Mouse (Mus musculus): ENCODE results near the gene Baiap2. TPM values are rescaled to one million over a fixed set of nuclear protein-coding genes. Genes with fewer than 3 reads are reported as not detected.

Baiap2 gene
- total and polyA plus RNA-seq, 3 experiments, result 3.4 to 6.7 (median 6.1) TPM

DNA sequence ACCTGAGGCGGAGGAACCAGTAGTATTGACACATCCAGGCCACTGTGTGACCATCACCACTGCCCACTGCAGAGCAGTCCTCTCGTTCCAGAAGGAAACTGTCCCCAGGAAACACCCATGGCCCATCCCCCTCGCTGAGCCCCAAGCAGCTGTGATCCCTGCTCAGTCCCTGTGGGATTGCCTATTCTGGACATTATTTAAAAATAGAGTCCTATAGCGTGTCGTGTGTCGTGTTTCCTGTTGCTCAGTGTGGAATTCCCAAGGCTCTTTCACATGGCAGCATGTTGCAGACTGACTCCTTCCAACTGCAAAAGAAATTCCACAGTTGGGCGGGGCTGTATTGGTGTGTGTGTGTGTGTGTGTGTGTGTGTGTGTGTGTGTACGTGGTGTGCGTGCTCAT is 109.7 kb downstream of the Baiap2 start:
- no peak for DNase-seq (ENCODE audit: extremely low read depth)
- TF ChIP-seq USF1 (IDR thresholded peaks at IDR 0.05; ENCODE audit: low read depth, low read length), result no peak
- TF ChIP-seq MEF2A (IDR thresholded peaks at IDR 0.05; ENCODE audit: borderline replicate concordance, low read depth, low read length), result no peak
- dilution Hi-C loops (cut with MboI; ENCODE audit: extremely low pct_ligation_motif_present, extremely low pct_unique_long_range_greater_than_20kb, low sequenced_read_pairs), result no loop called here
- H3K79me2 ChIP-seq (replicated peaks; ENCODE audit: control insufficient read depth, extremely low read depth, insufficient read depth, poor library complexity, severe bottlenecking), result no peaks in the 10 kb centered on the region
- H3K27ac ChIP-seq (ENCODE audit: insufficient read depth, low read depth), result no peak overlapping the region
- H3K4me1 ChIP-seq (ENCODE audit: control insufficient read depth in 1 of 2, insufficient read depth in 2 of 2), result peaks cover 0 to 12% of the 10 kb centered on the region in 2 experiments; a peak in 2 of 4 replicates
- H3K4me3 ChIP-seq (replicated peaks in 1 of 3; ENCODE audit: low read depth in 2 of 3, low read length in 2 of 3, poor library complexity in 1 of 3), result no peak overlapping the region
- H3K9me3 ChIP-seq (replicated peaks; ENCODE audit: low read length), result no peaks in the 10 kb centered on the region
- H3K36me3 ChIP-seq (replicated peaks in 1 of 2; ENCODE audit: control insufficient read depth in 1 of 2, insufficient read depth in 1 of 2, low read length in 1 of 2), result no peaks in the 10 kb centered on the region
- H3K4me2 ChIP-seq (ENCODE audit: insufficient read depth, low read depth, poor library complexity, severe bottlenecking), result no peak overlapping the region
- in situ Hi-C loops (cut with MboI; ENCODE audit: low pct_ligation_motif_present, low pct_unique_long_range_greater_than_20kb, low sequenced_read_pairs), result no loop called here
- no peak overlapping the region for H3K9ac ChIP-seq (ENCODE audit: insufficient read depth, low read depth)
- H3K27me3 ChIP-seq (replicated peaks), result peaks cover 26% of the 10 kb centered on the region

DNA sequence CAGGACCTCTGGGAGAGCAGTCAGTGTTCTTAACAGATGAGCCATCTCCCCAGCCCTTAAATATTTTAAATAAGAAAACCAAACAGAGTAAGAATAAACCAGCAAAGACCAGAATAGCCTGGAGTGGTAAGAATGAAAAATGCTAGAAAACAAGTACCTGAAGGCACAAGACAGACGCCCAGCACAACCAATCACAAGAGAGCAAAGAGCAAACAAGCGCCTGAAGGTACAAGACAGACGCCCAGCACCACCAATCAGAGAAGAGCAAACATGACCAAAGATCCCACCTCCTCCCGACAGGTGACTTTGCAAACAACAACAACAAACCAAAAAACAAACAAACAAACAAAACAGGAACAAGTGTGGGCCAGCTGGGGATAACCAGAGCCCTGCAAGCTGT is 111.3 kb downstream of the Baiap2 start:
- Histone ChIP-seq H3K79me2 (replicated peaks; ENCODE audit: control insufficient read depth, extremely low read depth, insufficient read depth, poor library complexity, severe bottlenecking) (no peaks in the 10 kb centered on the region), H3K9me3 (replicated peaks; ENCODE audit: low read length) (no peaks in the 10 kb centered on the region), H3K27ac (ENCODE audit: insufficient read depth, low read depth) (no peak overlapping the region), H3K36me3 (replicated peaks in 1 of 2; ENCODE audit: control insufficient read depth in 1 of 2, insufficient read depth in 1 of 2, low read length in 1 of 2) (no peaks in the 10 kb centered on the region), H3K4me1 (ENCODE audit: control insufficient read depth in 1 of 2, insufficient read depth in 2 of 2) (peaks cover 0 to 12% of the 10 kb centered on the region in 2 experiments; a peak in 2 of 4 replicates), H3K27me3 (replicated peaks) (peaks cover 20% of the 10 kb centered on the region), H3K4me2 (ENCODE audit: insufficient read depth, low read depth, poor library complexity, severe bottlenecking) (no peak overlapping the region), H3K4me3 (replicated peaks in 1 of 3; ENCODE audit: low read depth in 2 of 3, low read length in 2 of 3, poor library complexity in 1 of 3) (no peak overlapping the region), H3K9ac (ENCODE audit: insufficient read depth, low read depth) (no peak overlapping the region)
- no peak for TF ChIP-seq BHLHE40 (IDR thresholded peaks at IDR 0.05; ENCODE audit: low read depth, low read length)
- TF ChIP-seq TCF12 (IDR thresholded peaks at IDR 0.05; ENCODE audit: low read depth, low read length), result no peak
- no peak for TF ChIP-seq SMC3 (IDR thresholded peaks at IDR 0.05; ENCODE audit: low read depth, low read length)
- no peak for TF ChIP-seq CHD1 (IDR thresholded peaks at IDR 0.05; ENCODE audit: low read depth, low read length)
- no peak for TF ChIP-seq EP300 (IDR thresholded peaks at IDR 0.05; ENCODE audit: low read length)
- TF ChIP-seq CHD2 (IDR thresholded peaks at IDR 0.05; ENCODE audit: low read length), result no peak
- no peak for TF ChIP-seq TBP (conservative IDR thresholded peaks at IDR 0.05; ENCODE audit: low read depth, low read length)
- TF ChIP-seq ZC3H11A (IDR thresholded peaks at IDR 0.05; ENCODE audit: low read depth, low read length), result no peak
- TF ChIP-seq GABPA (IDR thresholded peaks at IDR 0.05; ENCODE audit: insufficient replicate concordance, low read depth, low read length), result no peak
- no peak for TF ChIP-seq ZKSCAN1 (IDR thresholded peaks at IDR 0.05; ENCODE audit: borderline replicate concordance, low read depth, low read length)
- no peak for TF ChIP-seq USF1 (IDR thresholded peaks at IDR 0.05; ENCODE audit: low read depth, low read length)
- dilution Hi-C loops (cut with MboI; ENCODE audit: extremely low pct_ligation_motif_present, extremely low pct_unique_long_range_greater_than_20kb, low sequenced_read_pairs), result no loop called here
- no peak for DNase-seq (ENCODE audit: extremely low read depth)
- in situ Hi-C loops (cut with MboI; ENCODE audit: low pct_ligation_motif_present, low pct_unique_long_range_greater_than_20kb, low sequenced_read_pairs), result no loop called here

- H3K4me2 ChIP-seq (ENCODE audit: insufficient read depth, low read depth, poor library complexity, severe bottlenecking), result no peak overlapping the region
- no peak for DNase-seq (ENCODE audit: extremely low read depth)
- peaks cover 12% of the 10 kb centered on the region for H3K27me3 ChIP-seq (replicated peaks)
- H3K9ac ChIP-seq (ENCODE audit: insufficient read depth, low read depth), result no peak overlapping the region
- H3K4me1 ChIP-seq (ENCODE audit: control insufficient read depth in 1 of 2, insufficient read depth in 2 of 2), result peaks cover 3 to 27% of the 10 kb centered on the region in 2 experiments; a peak in 3 of 4 replicates
- H3K36me3 ChIP-seq (replicated peaks in 1 of 2; ENCODE audit: control insufficient read depth in 1 of 2, insufficient read depth in 1 of 2, low read length in 1 of 2), result no peaks in the 10 kb centered on the region
- in situ Hi-C loops (cut with MboI; ENCODE audit: low pct_ligation_motif_present, low pct_unique_long_range_greater_than_20kb, low sequenced_read_pairs), result no loop called here
- H3K27ac ChIP-seq (ENCODE audit: insufficient read depth, low read depth), result no peak overlapping the region
- no peak overlapping the region for H3K4me3 ChIP-seq (replicated peaks in 1 of 3; ENCODE audit: low read depth in 2 of 3, low read length in 2 of 3, poor library complexity in 1 of 3)
- dilution Hi-C loops (cut with MboI; ENCODE audit: extremely low pct_ligation_motif_present, extremely low pct_unique_long_range_greater_than_20kb, low sequenced_read_pairs), result no loop called here
- no peaks in the 10 kb centered on the region for H3K9me3 ChIP-seq (replicated peaks; ENCODE audit: low read length)
- no peaks in the 10 kb centered on the region for H3K79me2 ChIP-seq (replicated peaks; ENCODE audit: control insufficient read depth, extremely low read depth, insufficient read depth, poor library complexity, severe bottlenecking)
- TF ChIP-seq POLR2A (IDR thresholded peaks at IDR 0.05; ENCODE audit: low read depth, low read length), result no peak
- TF ChIP-seq BHLHE40 (IDR thresholded peaks at IDR 0.05; ENCODE audit: low read depth, low read length), result no peak
- no peak for TF ChIP-seq ZNF384 (IDR thresholded peaks at IDR 0.05; ENCODE audit: low read depth, low read length)
- no peak for TF ChIP-seq MEF2A (IDR thresholded peaks at IDR 0.05; ENCODE audit: borderline replicate concordance, low read depth, low read length)
- TF ChIP-seq IRF4 (IDR thresholded peaks at IDR 0.05; ENCODE audit: low read depth, low read length), result no peak
- no peak for TF ChIP-seq CHD1 (IDR thresholded peaks at IDR 0.05; ENCODE audit: low read depth, low read length)
- TF ChIP-seq UBTF (IDR thresholded peaks at IDR 0.05; ENCODE audit: low read depth, low read length), result no peak
- TF ChIP-seq ZC3H11A (IDR thresholded peaks at IDR 0.05; ENCODE audit: low read depth, low read length), result no peak
- no peak for TF ChIP-seq ZMIZ1 (IDR thresholded peaks at IDR 0.05; ENCODE audit: low read depth, low read length)
- TF ChIP-seq KAT2A (IDR thresholded peaks at IDR 0.05; ENCODE audit: insufficient replicate concordance, low read length), result no peak
- TF ChIP-seq GABPA (IDR thresholded peaks at IDR 0.05; ENCODE audit: insufficient replicate concordance, low read depth, low read length), result no peak
- no peak for TF ChIP-seq USF2 (conservative IDR thresholded peaks at IDR 0.05; ENCODE audit: low read depth, low read length)
- TF ChIP-seq ELF1 (IDR thresholded peaks at IDR 0.05; ENCODE audit: low read depth, low read length), result no peak
- no peak for TF ChIP-seq EP300 (IDR thresholded peaks at IDR 0.05; ENCODE audit: low read length)
- no peak for TF ChIP-seq ETS1 (conservative IDR thresholded peaks at IDR 0.05; ENCODE audit: low read depth, low read length)
- no peak for TF ChIP-seq NELFE (IDR thresholded peaks at IDR 0.05; ENCODE audit: low read depth, low read length)
- TF ChIP-seq TBP (conservative IDR thresholded peaks at IDR 0.05; ENCODE audit: low read depth, low read length), result no peak
- TF ChIP-seq MXI1 (IDR thresholded peaks at IDR 0.05; ENCODE audit: low read depth, low read length), result no peak
Measured at GRCm38 (mm10) chr11:120055953-120056732, 113.6 kb downstream of the Baiap2 start.

All from CH12.LX (cell line).